Mouse (Mus musculus) olfactory bulb, adult 2 months (tissue): ENCODE data around the gene Olfml2a. TPM values are rescaled to one million over a fixed set of nuclear protein-coding genes. Genes with fewer than 3 reads are reported as not detected.

Experiments used
- H3K27ac ChIP-seq: fragments of 200-500 bp; 2 replicates; pipeline ENCODE4 v1.5.1; 2012; ENCODE audit warnings: low read depth, low read length; ENCODE audit not compliant: insufficient read depth
- H3K4me1 ChIP-seq: fragments of 200-500 bp; 2 replicates; pipeline ENCODE4 v1.6.1; 2012; ENCODE audit warnings: low read length; ENCODE audit not compliant: control insufficient read depth, insufficient read depth
- H3K4me3 ChIP-seq: fragments of 200-500 bp; 2 replicates; pipeline ENCODE4 v1.5.1; 2012; ENCODE audit warnings: mild to moderate bottlenecking, low read depth, low read length, moderate library complexity; ENCODE audit not compliant: insufficient read depth
- CTCF ChIP-seq: fragments of 200-500 bp; IDR thresholded peaks from 2 replicates; pipeline ENCODE4 v1.5.1; 2012; ENCODE audit warnings: low read depth, mild to moderate bottlenecking, low read length, moderate library complexity; ENCODE audit not compliant: insufficient read depth
- POLR2A ChIP-seq: fragments of 200-500 bp; IDR thresholded peaks from 2 replicates; pipeline ENCODE4 v1.6.1; 2012; ENCODE audit warnings: mild to moderate bottlenecking, low read depth, low read length, moderate library complexity; ENCODE audit not compliant: insufficient read depth
- WGBS: fragments of 180-500 bp; shearing (Covaris S2); methylation state at CpG from one replicate; pipeline ENCODE4 v1.1.7; 2018; 5-methylcytosine and 5-hydroxymethylcytosine counted together
- polyA plus RNA-seq: library from polyadenylated mRNA; stranded (reverse); fragments of >200 nt; gene quantifications from 2 replicates; pipeline ENCODE4 v1.2.4, GENCODE M21; 2012; ENCODE audit warnings: low replicate concordance; ENCODE audit not compliant: missing spikeins, insufficient read depth, insufficient read length

Olfml2a gene
- not detected in 2 replicates for polyA plus RNA-seq

- no peak within 1 kb of the TSS for H3K27ac ChIP-seq
- WGBS, result 12% methylated on average over 32 of the region's 32 CpGs
- no peak for TF ChIP-seq POLR2A
- TF ChIP-seq CTCF, result peak; percentile 44; the same call in 1 of the 2 replicates
Observed at GRCm38 (mm10) chr2:38931851-38932667, at the start of gene Olfml2a. Olfml2a (plus strand) TSS chr2:38931978.

DNA sequence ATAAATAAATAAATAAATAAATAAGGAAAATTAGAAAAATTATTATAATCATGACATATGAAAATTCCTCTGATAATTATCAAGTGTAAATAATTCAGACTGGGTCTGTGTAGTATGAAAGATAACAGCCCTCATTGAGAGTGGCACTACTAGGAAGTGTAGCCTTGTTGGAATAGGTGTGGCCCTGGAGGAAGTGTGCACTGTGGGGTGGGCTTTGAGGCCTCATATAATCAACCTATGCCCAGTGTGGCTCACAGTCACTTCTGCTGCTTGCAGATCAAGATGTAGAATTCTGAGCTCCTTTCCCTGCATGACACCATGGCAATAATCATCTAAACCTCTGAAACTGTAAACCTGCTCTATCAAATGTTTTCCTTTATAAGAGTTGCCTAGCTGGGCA is 28.9 kb upstream of the Olfml2a start:
- TF ChIP-seq CTCF, result no peak
- TF ChIP-seq POLR2A, result no peak
- no peak overlapping the region for H3K4me3 ChIP-seq

More at GRCm38 (mm10) chr2:38931851-38932667, at the start of gene Olfml2a:
- Histone ChIP-seq H3K4me3 (peak within 1 kb of the TSS; percentile 50), H3K4me1 (peaks cover 25% of the 10 kb centered on the region)

DNA sequence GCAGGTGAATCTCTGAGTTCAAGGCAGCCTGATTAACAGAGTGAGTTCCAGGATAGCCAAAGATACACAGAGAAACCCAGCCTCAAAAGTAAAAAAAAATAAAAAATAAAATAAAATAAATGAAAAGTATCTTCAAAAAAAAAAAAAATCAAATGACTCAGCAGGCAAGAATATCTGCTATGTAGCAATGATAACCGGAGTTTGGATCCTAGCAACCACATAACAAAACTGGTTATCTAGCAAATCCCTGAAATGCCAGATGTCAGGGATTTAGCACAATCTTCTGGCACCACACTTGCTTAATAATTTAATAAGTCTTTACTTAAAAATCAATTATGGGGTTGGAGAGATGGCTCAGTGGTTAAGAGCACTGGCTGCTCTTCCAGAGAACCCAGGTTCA is 27.5 kb upstream of the Olfml2a start:
- H3K4me3 ChIP-seq, result no peak overlapping the region
- H3K27ac ChIP-seq, result no peak overlapping the region
- 85% methylated on average over 1 of the region's 1 CpGs for WGBS
- H3K4me1 ChIP-seq, result no peaks in the 10 kb centered on the region
- TF ChIP-seq POLR2A (no peak), CTCF (no peak)

More for the DNA sequence above, 28.9 kb upstream of the Olfml2a start:
- no peaks in the 10 kb centered on the region for H3K4me1 ChIP-seq
- no peak overlapping the region for H3K27ac ChIP-seq

- H3K4me1 ChIP-seq, result no peaks in the 10 kb centered on the region
- no peak overlapping the region for H3K4me3 ChIP-seq
- WGBS, result 48% methylated on average over 5 of the region's 5 CpGs
- H3K27ac ChIP-seq, result no peak overlapping the region
- TF ChIP-seq POLR2A (no peak), CTCF (no peak)
Observed at GRCm38 (mm10) chr2:38906097-38906496, 25.7 kb upstream of the Olfml2a start.

GRCm38 (mm10) chr2:38908604-38909003 is 23.2 kb upstream of the Olfml2a start:
- 61% methylated on average over 1 of the region's 1 CpGs for WGBS
- TF ChIP-seq POLR2A (no peak), CTCF (no peak)

GRCm38 (mm10) chr2:38914517-38914916 is 17.3 kb upstream of the Olfml2a start:
- 68% methylated on average over 1 of the region's 1 CpGs for WGBS
- Histone ChIP-seq H3K27ac (no peak overlapping the region), H3K4me1 (no peaks in the 10 kb centered on the region), H3K4me3 (no peak overlapping the region)
- TF ChIP-seq POLR2A, result no peak
- no peak for TF ChIP-seq CTCF

More at GRCm38 (mm10) chr2:38908604-38909003, 23.2 kb upstream of the Olfml2a start:
- no peaks in the 10 kb centered on the region for H3K4me1 ChIP-seq
- H3K27ac ChIP-seq, result no peak overlapping the region
- H3K4me3 ChIP-seq, result no peak overlapping the region

- WGBS, result 56% methylated on average over 4 of the region's 4 CpGs
- H3K4me3 ChIP-seq, result no peak overlapping the region
- no peaks in the 10 kb centered on the region for H3K4me1 ChIP-seq
- TF ChIP-seq CTCF (no peak), POLR2A (no peak)
- no peak overlapping the region for H3K27ac ChIP-seq
Observed at GRCm38 (mm10) chr2:38914965-38915364, 16.8 kb upstream of the Olfml2a start.

DNA sequence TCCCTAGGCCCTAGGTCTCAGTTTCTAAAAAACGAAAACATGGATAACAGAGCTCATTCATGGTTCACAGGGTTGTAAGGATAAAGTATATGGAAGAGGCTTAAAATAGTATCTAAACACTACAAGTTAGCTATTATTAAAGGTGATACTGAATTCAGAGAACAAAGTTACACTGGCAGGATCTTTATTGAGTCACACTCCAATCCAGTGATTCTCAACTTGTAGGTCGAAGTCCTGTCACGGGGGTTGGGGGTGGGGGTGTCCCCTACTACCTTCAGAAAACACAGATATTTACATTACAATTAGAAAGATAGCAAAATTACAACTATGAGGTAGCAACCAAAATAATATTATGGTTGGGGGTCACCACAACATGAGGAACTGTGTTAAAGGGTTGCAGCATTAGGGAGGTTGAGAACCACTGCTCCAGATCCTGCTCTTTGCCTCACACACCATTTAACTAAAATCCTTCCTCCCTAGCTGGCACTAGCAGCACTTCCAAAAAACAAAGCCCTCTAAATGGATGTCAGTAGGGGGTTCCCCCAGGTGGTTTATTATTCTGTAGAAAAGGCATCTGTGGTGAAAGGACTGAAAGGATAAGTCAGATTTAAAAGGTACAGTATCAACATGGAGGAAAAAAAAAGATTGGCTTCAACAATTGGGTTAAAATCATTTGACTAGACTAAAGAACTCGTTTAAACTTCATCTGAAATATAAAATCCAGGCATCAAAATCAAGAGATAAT is 14.7 kb upstream of the Olfml2a start:
- no peak overlapping the region for H3K4me3 ChIP-seq
- H3K4me1 ChIP-seq, result no peaks in the 10 kb centered on the region
- no peak overlapping the region for H3K27ac ChIP-seq
- TF ChIP-seq CTCF (no peak), POLR2A (no peak)
- WGBS, result 87% methylated on average over 4 of the region's 4 CpGs

GRCm38 (mm10) chr2:38921374-38921773 is 10.4 kb upstream of the Olfml2a start:
- 68% methylated on average over 1 of the region's 1 CpGs for WGBS
- Histone ChIP-seq H3K27ac (no peak overlapping the region), H3K4me1 (peaks cover 6% of the 10 kb centered on the region; the same call in 1 of the 2 replicates), H3K4me3 (no peak overlapping the region)
- no peak for TF ChIP-seq POLR2A
- no peak for TF ChIP-seq CTCF
